Mouse (Mus musculus): Measurements from ENCODE around the gene Piwil1. TPM values are rescaled to one million over a fixed set of nuclear protein-coding genes. Genes with fewer than 3 reads are reported as not detected.

Piwil1 gene
- total and polyA plus RNA-seq, 3 experiments, result not detected

GRCm38 (mm10) chr5:128665045-128665444 lies 37.3 kb upstream of the Piwil1 start:
- H3K27me3 ChIP-seq (ENCODE audit: control insufficient read depth in 1 of 2, insufficient read depth in 2 of 2, low read length in 2 of 2), result no peaks in the 10 kb centered on the region
- no peaks in the 10 kb centered on the region for H3K9me3 ChIP-seq (replicated peaks; ENCODE audit: insufficient read depth, low read length)
- no peak for DNase-seq (ENCODE audit: low read depth, low spot score)
- H3K36me3 ChIP-seq (ENCODE audit: control insufficient read depth in 1 of 2, insufficient read depth in 2 of 2, low read length in 2 of 2), result no peaks in the 10 kb centered on the region
- H3K27ac ChIP-seq (ENCODE audit: control insufficient read depth, low read depth, low read length), result no peak overlapping the region
- no peak overlapping the region for H3K9ac ChIP-seq (ENCODE audit: control insufficient read depth, low read depth, low read length, poor library complexity, severe bottlenecking)
- H3K4me3 ChIP-seq (ENCODE audit: control insufficient read depth in 1 of 2, insufficient read depth in 1 of 2, low read depth in 2 of 2, low read length in 2 of 2), result no peak overlapping the region
- H3K4me1 ChIP-seq (ENCODE audit: control insufficient read depth in 1 of 2, insufficient read depth in 2 of 2, low read length in 2 of 2), result no peaks in the 10 kb centered on the region
- no peaks in the 10 kb centered on the region for H3K79me2 ChIP-seq (ENCODE audit: control insufficient read depth, insufficient read depth, low read length, poor library complexity)
- TF ChIP-seq CTCF (IDR thresholded peaks at IDR 0.05 in 2 of 3, conservative IDR thresholded peaks at IDR 0.05 in 1 of 3; ENCODE audit: control insufficient read depth in 1 of 3, insufficient read depth in 1 of 3, low read depth in 2 of 3, low read length in 3 of 3, poor library complexity in 1 of 3, severe bottlenecking in 1 of 3) (0 out of 6 replicates have a peak, but pooled peaks of 1 of the 3 experiments have one; percentile 6), MYB (IDR thresholded peaks at IDR 0.05; ENCODE audit: low read depth, low read length) (no peak)

- no peak for DNase-seq (ENCODE audit: low read depth, low spot score)
- Histone ChIP-seq H3K9ac (ENCODE audit: control insufficient read depth, low read depth, low read length, poor library complexity, severe bottlenecking) (no peak overlapping the region), H3K9me3 (replicated peaks; ENCODE audit: insufficient read depth, low read length) (no peaks in the 10 kb centered on the region), H3K27ac (ENCODE audit: control insufficient read depth, low read depth, low read length) (no peak overlapping the region), H3K4me3 (ENCODE audit: control insufficient read depth in 1 of 2, insufficient read depth in 1 of 2, low read depth in 2 of 2, low read length in 2 of 2) (no peak overlapping the region), H3K27me3 (ENCODE audit: control insufficient read depth in 1 of 2, insufficient read depth in 2 of 2, low read length in 2 of 2) (no peaks in the 10 kb centered on the region), H3K79me2 (ENCODE audit: control insufficient read depth, insufficient read depth, low read length, poor library complexity) (no peaks in the 10 kb centered on the region), H3K36me3 (ENCODE audit: control insufficient read depth in 1 of 2, insufficient read depth in 2 of 2, low read length in 2 of 2) (no peaks in the 10 kb centered on the region), H3K4me1 (ENCODE audit: control insufficient read depth in 1 of 2, insufficient read depth in 2 of 2, low read length in 2 of 2) (no peaks in the 10 kb centered on the region)
- TF ChIP-seq CHD1 (IDR thresholded peaks at IDR 0.05; ENCODE audit: low read depth, low read length) (no peak), ZNF384 (IDR thresholded peaks at IDR 0.05; ENCODE audit: low read depth, low read length) (no peak), TCF12 (IDR thresholded peaks at IDR 0.05; ENCODE audit: low read depth, low read length) (no peak), ZKSCAN1 (IDR thresholded peaks at IDR 0.05; ENCODE audit: low read depth, low read length) (no peak), USF1 (IDR thresholded peaks at IDR 0.05; ENCODE audit: low read depth, low read length) (no peak), UBTF (IDR thresholded peaks at IDR 0.05; ENCODE audit: borderline replicate concordance, insufficient read depth, low read depth, low read length) (no peak), EP300 (IDR thresholded peaks at IDR 0.05; ENCODE audit: low read depth in 1 of 2, low read length in 2 of 2) (no peak), MAFK (IDR thresholded peaks at IDR 0.05; ENCODE audit: borderline replicate concordance, low read depth, low read length) (no peak), GATA1 (IDR thresholded peaks at IDR 0.05; ENCODE audit: low read depth, low read length) (no peak), GABPA (IDR thresholded peaks at IDR 0.05; ENCODE audit: low read depth, low read length) (no peak), MYC (IDR thresholded peaks at IDR 0.05; ENCODE audit: low read depth, low read length) (no peak), RCOR1 (IDR thresholded peaks at IDR 0.05; ENCODE audit: low read depth, low read length) (no peak), E2F4 (IDR thresholded peaks at IDR 0.05; ENCODE audit: borderline replicate concordance, low read depth, low read length) (no peak), USF2 (IDR thresholded peaks at IDR 0.05; ENCODE audit: borderline replicate concordance in 1 of 2, insufficient read depth in 1 of 2, low read depth in 1 of 2, low read length in 2 of 2) (no peak), POLR2AphosphoS5 (IDR thresholded peaks at IDR 0.05; ENCODE audit: borderline replicate concordance, low read depth, low read length) (no peak), POLR2AphosphoS2 (IDR thresholded peaks at IDR 0.05; ENCODE audit: low read length) (no peak), MEF2A (IDR thresholded peaks at IDR 0.05; ENCODE audit: extremely low read depth, insufficient replicate concordance, low read depth, low read length, poor library complexity, severe bottlenecking) (no peak)
These were observed 35.0 kb upstream of the Piwil1 start for GRCm38 (mm10) chr5:128667303-128667702.
